17 mouse cellular contexts compared by ENCODE assay signal in genomic region chr5:118688886-118689835, GRCm38 (mm10).
DNase-seq lines count a peak whose midpoint lies in the region; ATAC-seq and TF ChIP-seq lines count a peak whose summit lies in the region.
"Had no signal": no experiment of that assay in that cellular context is flagged by ENCODE, and none has a peak within 500 bp of the region (broad histone marks: within the 10 kb centered on the region; RNA-seq: fewer than 3 reads in every experiment).

No protein-coding gene starts in this region.

- no peak overlapping the region for H3K4me2 ChIP-seq in intestine, postnatal 0 days (replicated peaks; ENCODE audit: low read depth)
- no peak overlapping the region for H3K4me2 ChIP-seq in intestine, embryonic 16.5 days (ENCODE audit: low read depth, low read length)
- H3K4me2 ChIP-seq: forebrain, embryonic 15.5 days; heart, embryonic 12.5 days; midbrain, embryonic 15.5 days had no signal

- H3K36me3 ChIP-seq in intestine, postnatal 0 days (ENCODE audit: control insufficient read depth, insufficient read depth), result no peaks in the 10 kb centered on the region
- no peaks in the 10 kb centered on the region for H3K36me3 ChIP-seq in intestine, embryonic 16.5 days (ENCODE audit: control insufficient read depth, insufficient read depth, low read length)
- H3K36me3 ChIP-seq: forebrain, embryonic 15.5 days; heart, embryonic 12.5 days; midbrain, embryonic 15.5 days had no signal

- H3K9ac ChIP-seq in intestine, postnatal 0 days (ENCODE audit: low read depth, low read length), result no peak overlapping the region
- H3K9ac ChIP-seq in intestine, embryonic 16.5 days (ENCODE audit: low read depth, low read length), result no peak overlapping the region
- H3K9ac ChIP-seq: forebrain, embryonic 15.5 days; heart, embryonic 12.5 days; midbrain, embryonic 15.5 days had no signal

- H3K4me1 ChIP-seq in intestine, postnatal 0 days (replicated peaks; ENCODE audit: control insufficient read depth, insufficient read depth, low read length), result peaks cover 13% of the 10 kb centered on the region
- peaks cover 51% of the 10 kb centered on the region for H3K4me1 ChIP-seq in intestine, embryonic 16.5 days (ENCODE audit: control insufficient read depth, insufficient read depth, low read length)

- peak; percentile 59 for DNase-seq in cerebellum, adult 8-10 months
- peak; percentile 69 to 78 for DNase-seq in lung, adult 18-20 months
- DNase-seq in lung, postnatal 4 days, result peak; percentile 51 to 52
- DNase-seq in left cerebral cortex, postnatal 25 days (ENCODE audit: low spot score in 2 of 2), result no peak
- DNase-seq in adrenal gland, adult 2 months, result no peak
- no peak for DNase-seq in heart, adult 18-20 months
- DNase-seq: adrenal gland, postnatal 10 days; gastrocnemius, postnatal 10 days; heart, postnatal 4 days; right cerebral cortex, adult 18-20 months had no signal

- no peak overlapping the region for H3K4me3 ChIP-seq in intestine, postnatal 0 days (ENCODE audit: low read depth, low read length)
- no peak overlapping the region for H3K4me3 ChIP-seq in intestine, embryonic 16.5 days (ENCODE audit: low read length)
- H3K4me3 ChIP-seq: forebrain, embryonic 15.5 days; heart, embryonic 12.5 days; left cerebral cortex, adult 2 months; midbrain, embryonic 15.5 days had no signal

- no peaks in the 10 kb centered on the region for H3K27me3 ChIP-seq in intestine, postnatal 0 days (replicated peaks; ENCODE audit: control insufficient read depth, insufficient read depth, low read length)
- no peaks in the 10 kb centered on the region for H3K27me3 ChIP-seq in intestine, embryonic 16.5 days (replicated peaks; ENCODE audit: control insufficient read depth, insufficient read depth, low read length)
- H3K27me3 ChIP-seq: forebrain, embryonic 15.5 days; heart, embryonic 12.5 days; midbrain, embryonic 15.5 days had no signal

- H3K27ac ChIP-seq in intestine, postnatal 0 days (ENCODE audit: low read depth, low read length), result 0 out of 2 replicates have a peak overlapping the region, but pooled peaks have one; percentile 60
- H3K27ac ChIP-seq in intestine, embryonic 16.5 days (ENCODE audit: low read length), result no peak overlapping the region
- H3K27ac ChIP-seq: forebrain, embryonic 15.5 days; left cerebral cortex, adult 2 months; macrophage; midbrain, embryonic 15.5 days had no signal

- ATAC-seq in intestine, postnatal 0 days, result no peak
- no peak for ATAC-seq in intestine, embryonic 16.5 days
- ATAC-seq: forebrain, embryonic 15.5 days; midbrain, embryonic 15.5 days had no signal

- no peaks in the 10 kb centered on the region for H3K9me3 ChIP-seq in intestine, postnatal 0 days (ENCODE audit: control insufficient read depth)
- no peaks in the 10 kb centered on the region for H3K9me3 ChIP-seq in intestine, embryonic 16.5 days (ENCODE audit: control insufficient read depth, low read length)
- H3K9me3 ChIP-seq: forebrain, embryonic 15.5 days; heart, embryonic 12.5 days; midbrain, embryonic 15.5 days had no signal

- no peak for TF ChIP-seq CTCF in intestine, postnatal 0 days (IDR thresholded peaks at IDR 0.05; ENCODE audit: low read depth)

- intact Hi-C loops in left cerebral cortex, postnatal 25 days (cut with DNase I), result no loop called here

- 60% methylated on average over 14 of the region's 15 CpGs for WGBS in intestine, postnatal 0 days
- WGBS in intestine, embryonic 16.5 days, result 72% methylated on average over 15 of the region's 15 CpGs

Comparison
In these comparisons a context has a peak if more than half of its experiments do, and no peak if none do; other contexts are left out.
1. DNase-seq: peak in cerebellum, adult 8-10 months (single experiment), lung, adult 18-20 months (2 of 2) and lung, postnatal 4 days (2 of 2); none in left cerebral cortex, postnatal 25 days (0 of 2), adrenal gland, adult 2 months (single experiment) and heart, adult 18-20 months (0 of 2).